Mouse (Mus musculus) erythroid progenitor cell, adult 5-6 weeks (primary cell): ENCODE data around the gene Camta1. TPM values are rescaled to one million over a fixed set of nuclear protein-coding genes. Genes with fewer than 3 reads are reported as not detected.
A peak's percentile ranks its signal among the peaks of the same experiment; 100 is the strongest.
"Not testable (repeated sequence)": the region's sequence is repeated elsewhere in the genome, so short reads cannot be mapped to it uniquely, and the experiment has no call there.

Experiments
- ATAC-seq: replicated peaks from 2 replicates; pipeline ENCODE4 v1.8.0; 2016; ENCODE audit warnings: moderate number of reproducible peaks, mild to moderate bottlenecking, moderate TSS enrichment, inconsistent platforms; ENCODE audit not compliant: poor library complexity, low FRiP score, severe bottlenecking
- total RNA-seq, 2 experiments: library from RNA; stranded (forward) in 1 of 2; stranded (reverse) in 1 of 2; fragments of 150-400 nt in 1 of 2; fragments of 186-747, 209-891 nt in 1 of 2; gene quantifications; 2 replicates each; pipeline versions ENCODE4 v1.2.3 to v1.2.4; 2015 to 2017; ENCODE audit warnings: low replicate concordance in 2 of 2

Gene Camta1
- total RNA-seq, 2 experiments from 2014 or later: 13.5 to 67.5 TPM

GRCm38 (mm10) chr4:151081355-151081754, 780.3 kb downstream of the Camta1 start:
- ATAC-seq: no peak

GRCm38 (mm10) chr4:151074817-151075216, 786.9 kb downstream of the Camta1 start:
- no peak for ATAC-seq

GRCm38 (mm10) chr4:151073108-151073744, 788.5 kb downstream of the Camta1 start:
- peak; percentile 73; the same call in 1 of the 2 replicates for ATAC-seq

GRCm38 (mm10) chr4:151070962-151071361, 790.7 kb downstream of the Camta1 start:
- no peak for ATAC-seq

GRCm38 (mm10) chr4:151068751-151069150, 792.9 kb downstream of the Camta1 start:
- no peak for ATAC-seq

GRCm38 (mm10) chr4:151059566-151059965, 802.1 kb downstream of the Camta1 start:
- ATAC-seq: no peak

GRCm38 (mm10) chr4:151058634-151059033, 803.0 kb downstream of the Camta1 start:
- no peak for ATAC-seq

GRCm38 (mm10) chr4:151057347-151058321, 804.0 kb downstream of the Camta1 start, which contains the start of gene Vamp3:
Gene Vamp3 (minus strand): TSS chr4:151057963.
- ATAC-seq: peak; percentile 98

GRCm38 (mm10) chr4:151051162-151051561, 810.5 kb downstream of the Camta1 start:
- no peak for ATAC-seq

- ATAC-seq: no peak
Observed at GRCm38 (mm10) chr4:151046524-151046923, 815.2 kb downstream of the Camta1 start.

GRCm38 (mm10) chr4:151044944-151045570, 816.6 kb downstream of the Camta1 start:
- ATAC-seq: peak; percentile 92

GRCm38 (mm10) chr4:151044037-151044943, 817.4 kb downstream of the Camta1 start, which contains the start of gene Per3:
Gene Per3 (minus strand): TSS chr4:151044665.
- ATAC-seq: peak; percentile 97

- no peak for ATAC-seq
Observed at GRCm38 (mm10) chr4:151043281-151043680, 818.4 kb downstream of the Camta1 start.

- ATAC-seq: no peak
Observed at GRCm38 (mm10) chr4:151041506-151041905, 820.2 kb downstream of the Camta1 start.

GRCm38 (mm10) chr4:151037800-151038199, 823.9 kb downstream of the Camta1 start:
- ATAC-seq: no peak

GRCm38 (mm10) chr4:151036521-151036920, 825.2 kb downstream of the Camta1 start:
- ATAC-seq: no peak

- 0 out of 2 replicates have a peak, but pooled peaks have one; percentile 58 for ATAC-seq
Observed at GRCm38 (mm10) chr4:151027001-151027400, 834.7 kb downstream of the Camta1 start.

GRCm38 (mm10) chr4:151024152-151024551, 837.5 kb downstream of the Camta1 start:
- no peak for ATAC-seq

- ATAC-seq: not testable (repeated sequence)
Observed at GRCm38 (mm10) chr4:151017356-151017755, 844.3 kb downstream of the Camta1 start.
